Mouse (Mus musculus): ENCODE measurements around the gene Pate3. TPM values are rescaled to one million over a fixed set of nuclear protein-coding genes. Genes with fewer than 3 reads are reported as not detected.
"Not testable (repeated sequence)": the region's sequence is repeated elsewhere in the genome, so short reads cannot be mapped to it uniquely, and the experiment has no call there.

Gene Pate3
- polyA plus RNA-seq (2015; fragmentation: Nextera tagmentation; extraction: Ambion mirVana), result not detected in 2 replicates

DNA sequence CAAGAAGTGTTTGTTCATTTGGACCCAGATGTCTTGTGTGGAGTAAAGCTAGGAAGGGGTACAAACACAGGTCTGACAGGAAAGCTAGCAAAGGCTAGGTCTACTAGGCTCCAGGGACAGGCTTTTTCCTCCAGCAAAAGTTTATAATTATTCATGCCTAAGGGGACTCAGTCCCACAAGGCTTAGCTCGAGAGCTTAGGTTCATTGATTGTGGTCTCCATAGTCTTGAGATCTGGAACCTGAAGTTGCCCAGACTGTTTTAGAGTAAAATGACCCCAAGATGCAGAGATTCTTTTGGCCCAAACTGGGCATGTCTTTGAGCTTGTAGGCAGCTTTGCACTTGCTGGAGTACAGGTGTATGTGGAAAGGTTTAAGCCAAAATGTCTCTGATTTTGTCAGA, at the start of gene Pate3:
TSS of gene Pate3 (minus strand) at position 101 of the 400 bp plus-strand sequence.
- no peaks in the 10 kb centered on the region for H3K36me3 ChIP-seq
- H3K4me3 ChIP-seq, result no peak within 1 kb of the TSS
- no peak for ATAC-seq (ENCODE audit: extremely low read depth, insufficient number of reproducible peaks, low FRiP score, low TSS enrichment)
- no peak within 1 kb of the TSS for H3K4me2 ChIP-seq
- no peaks in the 10 kb centered on the region for H3K4me1 ChIP-seq
- no peak within 1 kb of the TSS for H3K9ac ChIP-seq
- WGBS, result 62% methylated on average over 1 of the region's 1 CpGs
- H3K27ac ChIP-seq (replicated peaks), result no peak within 1 kb of the TSS
- no peaks in the 10 kb centered on the region for H3K27me3 ChIP-seq (replicated peaks)
- H3K9me3 ChIP-seq, result peaks cover 10% of the 10 kb centered on the region; the same call in 1 of the 2 replicates

DNA sequence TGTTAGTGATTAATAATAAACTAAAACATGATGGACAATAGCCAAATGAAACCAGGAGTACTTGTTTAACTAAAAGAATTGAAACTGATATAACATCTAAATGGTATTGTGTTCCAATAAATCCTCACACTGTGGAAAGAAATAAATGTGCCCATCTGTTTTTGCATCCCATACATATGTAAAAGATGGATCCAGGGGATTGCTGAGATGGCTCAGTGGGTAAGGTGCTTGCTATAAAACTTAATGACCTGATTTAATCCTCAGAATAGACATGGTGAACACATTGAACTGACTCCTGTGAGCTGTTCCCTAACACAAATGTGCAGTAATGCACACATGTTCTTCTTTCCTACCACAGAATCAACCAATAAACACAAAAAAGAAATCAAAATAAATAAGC, 43.9 kb upstream of the Pate3 start:
- ATAC-seq (ENCODE audit: extremely low read depth, insufficient number of reproducible peaks, low FRiP score, low TSS enrichment), result no peak
- Histone ChIP-seq H3K36me3 (no peaks in the 10 kb centered on the region), H3K9me3 (no peaks in the 10 kb centered on the region; the same call in 1 of the 2 replicates), H3K4me1 (no peaks in the 10 kb centered on the region), H3K9ac (no peak overlapping the region), H3K27ac (replicated peaks) (no peak overlapping the region), H3K27me3 (replicated peaks) (no peaks in the 10 kb centered on the region), H3K4me2 (no peak overlapping the region), H3K4me3 (no peak overlapping the region)

DNA sequence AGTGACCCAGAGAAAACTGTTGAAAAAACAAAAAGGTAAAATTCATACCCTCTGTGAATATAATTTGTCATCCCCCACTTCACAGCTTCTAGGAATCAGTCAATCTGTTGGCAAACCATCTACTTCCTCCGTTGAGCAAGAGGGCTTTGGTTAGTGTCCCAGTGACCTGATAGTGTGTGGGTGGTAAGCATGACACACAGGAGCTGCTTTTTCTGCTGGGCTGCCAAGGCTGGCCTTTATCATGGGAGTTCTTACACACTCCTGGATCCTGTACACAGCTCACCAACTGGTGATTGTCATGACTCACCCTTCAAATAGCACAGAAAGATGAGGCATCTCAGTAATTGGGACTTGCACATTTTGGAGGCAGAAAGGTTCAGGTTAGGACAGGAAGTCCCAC, 39.0 kb upstream of the Pate3 start, which contains the start of gene Pate1:
TSS of gene Pate1 (minus strand) at position 378 of the 400 bp plus-strand sequence.
- ATAC-seq (ENCODE audit: extremely low read depth, insufficient number of reproducible peaks, low FRiP score, low TSS enrichment), result no peak
- WGBS, result 27% methylated on average over 1 of the region's 1 CpGs
- H3K9me3 ChIP-seq, result no peaks in the 10 kb centered on the region

DNA sequence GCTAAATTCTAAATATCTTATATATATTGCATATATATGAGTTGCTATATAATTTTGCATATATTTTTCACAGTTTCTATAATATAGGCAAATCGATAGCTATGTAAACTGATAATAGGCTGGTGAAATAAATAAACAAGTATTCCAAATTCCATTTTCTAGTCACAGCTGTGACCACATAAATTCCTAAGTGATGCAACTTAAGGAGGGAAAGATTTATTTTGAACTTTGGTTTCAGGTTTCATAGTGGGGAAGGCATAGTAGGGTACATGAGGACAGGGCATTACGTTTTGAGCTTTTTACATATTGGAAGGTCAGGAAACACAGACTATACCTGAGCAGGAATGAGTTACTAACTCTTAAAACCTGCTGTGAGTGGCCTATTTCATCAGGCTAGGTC, 25.6 kb upstream of the Pate3 start:
- Histone ChIP-seq H3K9me3 (no peaks in the 10 kb centered on the region), H3K27me3 (replicated peaks) (no peaks in the 10 kb centered on the region), H3K9ac (no peak overlapping the region), H3K4me2 (no peak overlapping the region), H3K4me3 (no peak overlapping the region), H3K27ac (replicated peaks) (no peak overlapping the region), H3K36me3 (no peaks in the 10 kb centered on the region), H3K4me1 (no peaks in the 10 kb centered on the region)
- WGBS, result 68% methylated on average over 2 of the region's 2 CpGs
- ATAC-seq (ENCODE audit: extremely low read depth, insufficient number of reproducible peaks, low FRiP score, low TSS enrichment), result no peak

More for the DNA sequence above, 39.0 kb upstream of the Pate3 start, which contains the start of gene Pate1:
- Histone ChIP-seq H3K27ac (replicated peaks) (no peak within 1 kb of the TSS), H3K9ac (no peak within 1 kb of the TSS), H3K4me1 (no peaks in the 10 kb centered on the region), H3K27me3 (replicated peaks) (no peaks in the 10 kb centered on the region), H3K36me3 (no peaks in the 10 kb centered on the region), H3K4me3 (no peak within 1 kb of the TSS), H3K4me2 (no peak within 1 kb of the TSS)

DNA sequence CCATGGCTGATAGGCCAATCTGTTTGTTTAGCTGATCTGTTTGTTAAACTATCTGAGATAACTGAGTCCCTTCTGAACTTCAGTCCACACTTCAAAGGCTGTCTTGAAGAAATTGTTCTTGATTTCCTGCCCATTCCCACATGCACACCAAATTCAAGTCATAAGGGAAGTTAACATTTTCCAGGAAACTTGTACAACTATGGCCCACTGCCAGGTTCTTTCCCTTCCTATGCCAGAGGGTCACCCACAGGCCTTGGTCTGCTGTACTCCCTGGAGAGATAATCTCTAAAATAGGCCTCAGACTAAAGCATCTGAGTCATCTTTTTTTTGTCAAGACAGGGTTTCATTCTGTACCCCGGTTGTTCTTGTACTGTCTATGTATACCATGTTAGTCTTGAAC, 15.0 kb downstream of the Pate3 start:
- ATAC-seq (ENCODE audit: extremely low read depth, insufficient number of reproducible peaks, low FRiP score, low TSS enrichment), result no peak
- H3K36me3 ChIP-seq, result no peaks in the 10 kb centered on the region
- H3K4me2 ChIP-seq, result no peak overlapping the region
- no peak overlapping the region for H3K9ac ChIP-seq
- no peaks in the 10 kb centered on the region for H3K27me3 ChIP-seq (replicated peaks)
- no peaks in the 10 kb centered on the region for H3K9me3 ChIP-seq
- H3K4me1 ChIP-seq, result no peaks in the 10 kb centered on the region
- no peak overlapping the region for H3K27ac ChIP-seq (replicated peaks)
- no peak overlapping the region for H3K4me3 ChIP-seq
- 60% methylated on average over 1 of the region's 1 CpGs for WGBS

DNA sequence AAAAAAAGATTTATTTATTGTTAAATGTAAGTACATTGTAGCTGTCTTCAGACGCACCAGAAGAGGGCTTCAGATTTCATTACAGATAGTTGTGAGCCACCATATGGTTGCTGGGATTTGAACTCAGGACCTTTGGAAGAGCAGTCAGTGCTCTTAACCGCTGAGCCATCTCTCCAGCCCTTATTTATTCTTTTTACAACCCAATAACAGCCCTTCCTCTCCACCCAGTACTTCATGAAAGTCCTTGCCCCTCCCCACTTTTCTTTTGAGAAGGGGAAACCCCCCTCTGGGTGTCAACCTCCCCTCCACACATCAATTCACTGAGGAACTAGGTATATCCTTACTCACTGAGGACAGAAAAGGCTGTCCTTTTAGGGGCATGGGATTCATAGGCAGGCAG, 31.2 kb downstream of the Pate3 start:
- H3K4me1 ChIP-seq; H3K27me3 ChIP-seq (replicated peaks); H3K9me3 ChIP-seq; ATAC-seq (ENCODE audit: extremely low read depth, insufficient number of reproducible peaks, low FRiP score, low TSS enrichment); H3K4me3 ChIP-seq; H3K4me2 ChIP-seq; H3K27ac ChIP-seq (replicated peaks); H3K36me3 ChIP-seq; H3K9ac ChIP-seq: not testable (repeated sequence)
- 58% methylated on average over 2 of the region's 2 CpGs for WGBS

DNA sequence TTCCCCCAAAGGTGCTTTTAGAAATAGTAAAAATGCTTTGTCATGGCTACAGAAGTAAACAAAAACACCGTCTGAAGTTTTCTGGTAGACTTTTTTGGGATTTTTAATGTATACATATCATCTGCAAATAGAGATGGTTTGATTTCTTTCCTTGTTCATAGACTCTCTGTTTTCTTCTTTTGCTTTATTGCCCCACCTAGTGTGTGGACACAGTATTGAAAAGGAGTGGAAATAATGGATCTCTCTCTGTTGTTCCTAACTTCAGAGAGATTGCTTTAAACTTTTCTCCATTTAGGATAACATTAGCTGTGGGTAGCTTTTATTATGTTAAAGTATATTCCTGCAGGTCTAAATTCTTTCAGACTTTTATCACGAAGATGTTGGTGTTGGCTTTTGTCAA, 34.0 kb downstream of the Pate3 start:
- 23% methylated on average over 2 of the region's 2 CpGs for WGBS

DNA sequence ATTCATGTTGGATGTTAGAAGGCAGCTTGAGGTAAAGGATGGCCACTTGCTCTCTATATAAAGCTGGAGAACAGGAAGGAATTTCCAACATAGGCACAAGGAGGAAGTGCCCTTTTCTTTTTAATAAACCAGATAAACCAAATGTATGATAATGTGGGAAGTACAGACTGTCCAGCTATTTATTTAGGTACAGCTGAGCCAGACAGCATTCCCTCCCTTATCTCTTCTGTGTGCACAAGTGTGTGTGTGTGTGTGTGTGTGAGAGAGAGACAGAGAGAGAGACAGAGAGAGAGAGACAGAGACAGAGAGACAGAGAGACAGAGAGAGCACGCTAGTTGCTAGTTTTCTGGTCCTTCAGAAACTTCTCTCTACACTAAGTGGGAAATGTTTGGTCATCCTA, 36.2 kb downstream of the Pate3 start, which contains the start of gene Pate4:
TSS of gene Pate4 (minus strand) at position 101 of the 400 bp plus-strand sequence.
- 87% methylated on average over 1 of the region's 1 CpGs for WGBS
- ATAC-seq (ENCODE audit: extremely low read depth, insufficient number of reproducible peaks, low FRiP score, low TSS enrichment), result no peak

More for the DNA sequence above, 34.0 kb downstream of the Pate3 start:
- no peak overlapping the region for H3K27ac ChIP-seq (replicated peaks)
- H3K9ac ChIP-seq, result no peak overlapping the region
- H3K9me3 ChIP-seq, result no peaks in the 10 kb centered on the region
- ATAC-seq (ENCODE audit: extremely low read depth, insufficient number of reproducible peaks, low FRiP score, low TSS enrichment), result no peak
- H3K4me1 ChIP-seq, result no peaks in the 10 kb centered on the region
- H3K4me3 ChIP-seq, result no peak overlapping the region
- H3K27me3 ChIP-seq (replicated peaks), result peaks cover 4% of the 10 kb centered on the region; the same call in 1 of the 2 replicates
- H3K36me3 ChIP-seq, result no peaks in the 10 kb centered on the region
- no peak overlapping the region for H3K4me2 ChIP-seq

DNA sequence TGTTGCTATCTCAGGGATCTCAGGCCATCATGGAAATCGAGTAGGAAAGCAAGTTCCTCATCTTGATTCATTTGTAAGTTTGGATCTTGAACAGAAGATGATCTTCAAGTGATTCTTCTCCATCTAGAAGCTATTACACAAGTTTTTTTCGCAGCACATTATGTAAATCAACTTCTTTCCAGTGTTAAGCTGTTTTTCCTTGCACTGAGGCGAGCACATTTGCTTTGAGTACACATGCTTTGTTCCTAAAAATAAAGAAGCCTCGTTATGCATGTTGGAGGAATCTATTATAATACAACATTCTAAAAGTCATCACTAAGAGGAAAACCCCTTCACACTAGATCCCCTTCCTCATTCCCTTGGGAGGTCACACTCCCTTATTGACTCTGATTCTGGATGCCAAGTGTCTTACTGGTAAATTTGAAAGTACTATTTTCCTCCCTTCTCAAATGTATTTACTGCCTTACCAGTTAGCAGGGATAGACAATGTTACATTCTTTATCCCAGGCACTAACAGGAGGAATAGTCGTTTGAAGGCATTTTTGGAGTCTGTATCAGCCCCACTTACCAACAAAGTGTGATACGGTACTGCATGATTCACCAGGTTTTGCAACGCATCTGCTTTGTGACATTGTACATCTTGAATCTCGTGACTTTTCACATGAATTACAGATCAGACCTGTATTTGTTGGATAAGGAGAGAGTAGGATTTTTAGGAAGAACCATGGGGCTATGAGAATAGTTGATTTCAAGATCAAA, 40.2 kb downstream of the Pate3 start:
- 63% methylated on average over 8 of the region's 8 CpGs for WGBS
- Histone ChIP-seq H3K9me3 (no peaks in the 10 kb centered on the region), H3K27ac (replicated peaks) (no peak overlapping the region), H3K4me3 (no peak overlapping the region), H3K4me1 (no peaks in the 10 kb centered on the region), H3K36me3 (no peaks in the 10 kb centered on the region), H3K4me2 (no peak overlapping the region), H3K27me3 (replicated peaks) (no peaks in the 10 kb centered on the region), H3K9ac (no peak overlapping the region)
- no peak for ATAC-seq (ENCODE audit: extremely low read depth, insufficient number of reproducible peaks, low FRiP score, low TSS enrichment)

More for the DNA sequence above, 36.2 kb downstream of the Pate3 start, which contains the start of gene Pate4:
- Histone ChIP-seq H3K27ac (replicated peaks) (no peak within 1 kb of the TSS), H3K36me3 (no peaks in the 10 kb centered on the region), H3K27me3 (replicated peaks) (peaks cover 4% of the 10 kb centered on the region; the same call in 1 of the 2 replicates), H3K4me2 (no peak within 1 kb of the TSS), H3K4me1 (no peaks in the 10 kb centered on the region), H3K9me3 (no peaks in the 10 kb centered on the region), H3K9ac (no peak within 1 kb of the TSS), H3K4me3 (no peak within 1 kb of the TSS)

Other genes starting within 250 kb of the Pate3 start
- 5.0 and 5.4 TPM in 2 replicates for gene Cdon, start 227.1 kb downstream of the Pate3 start, polyA plus RNA-seq (2015; fragmentation: Nextera tagmentation; extraction: Ambion mirVana)
- not detected in 2 replicates for gene Gm1113, start 129.9 kb downstream of the Pate3 start, polyA plus RNA-seq (2015; fragmentation: Nextera tagmentation; extraction: Ambion mirVana)
- gene Ddx25, start 89.7 kb downstream of the Pate3 start, polyA plus RNA-seq (2015; fragmentation: Nextera tagmentation; extraction: Ambion mirVana), result 1.4 and 1.5 TPM in 2 replicates
- 12.0 and 13.6 TPM in 2 replicates for gene Pus3, start 89.6 kb downstream of the Pate3 start, polyA plus RNA-seq (2015; fragmentation: Nextera tagmentation; extraction: Ambion mirVana)
- gene Pate2, start 77.9 kb downstream of the Pate3 start, polyA plus RNA-seq (2015; fragmentation: Nextera tagmentation; extraction: Ambion mirVana), result 0.20 and 0.39 TPM in 2 replicates
- 11.5 and 13.2 TPM in 2 replicates for gene Hyls1, start 77.8 kb downstream of the Pate3 start, polyA plus RNA-seq (2015; fragmentation: Nextera tagmentation; extraction: Ambion mirVana)
- gene Pate4, start 36.3 kb downstream of the Pate3 start, polyA plus RNA-seq (2015; fragmentation: Nextera tagmentation; extraction: Ambion mirVana), result not detected in 2 replicates
- not detected in 2 replicates for gene Pate1, start 39.2 kb upstream of the Pate3 start, polyA plus RNA-seq (2015; fragmentation: Nextera tagmentation; extraction: Ambion mirVana)
- gene Gm17677, start 92.8 kb upstream of the Pate3 start, polyA plus RNA-seq (2015; fragmentation: Nextera tagmentation; extraction: Ambion mirVana), result not detected in 2 replicates
- gene Gm17727, start 129.9 kb upstream of the Pate3 start, polyA plus RNA-seq (2015; fragmentation: Nextera tagmentation; extraction: Ambion mirVana), result not detected in 2 replicates
- gene Gm27235, start 141.9 kb upstream of the Pate3 start, polyA plus RNA-seq (2015; fragmentation: Nextera tagmentation; extraction: Ambion mirVana), result not detected in 2 replicates
- gene D730048I06Rik, start 141.9 kb upstream of the Pate3 start, polyA plus RNA-seq (2015; fragmentation: Nextera tagmentation; extraction: Ambion mirVana), result not detected in 2 replicates
- not detected in 2 replicates for gene 9230110F15Rik, start 195.9 kb upstream of the Pate3 start, polyA plus RNA-seq (2015; fragmentation: Nextera tagmentation; extraction: Ambion mirVana)

Measured in heart, embryonic 13.5 days (tissue).